Mouse (Mus musculus) kidney, postnatal 0 days (tissue): Measurements from ENCODE around the gene Abhd12. TPM values are rescaled to one million over a fixed set of nuclear protein-coding genes. Genes with fewer than 3 reads are reported as not detected.
A peak's percentile ranks its signal among the peaks of the same experiment; 100 is the strongest.

Experiments used
- ATAC-seq: fragments of 200-750 bp; cut with Nextera tagmentation; replicated peaks from 2 replicates; pipeline ENCODE4 v1.8.0; 2017; ENCODE audit warnings: low read depth, moderate number of reproducible peaks, moderate TSS enrichment, moderate library complexity; ENCODE audit not compliant: low FRiP score
- DNase-seq: peaks from one replicate; pipeline ENCODE4 v3.0.0-alpha.2; 2016; ENCODE audit warnings: low spot score
- H3K27ac ChIP-seq: fragments of 300-500 bp; sonication (generic); 2 replicates; pipeline ENCODE4 v1.5.1; 2014; ENCODE audit warnings: mild to moderate bottlenecking
- H3K27me3 ChIP-seq: fragments of 300-500 bp; sonication (generic); 2 replicates; pipeline ENCODE4 v1.6.1; 2014; ENCODE audit warnings: low read length, mixed read lengths; ENCODE audit not compliant: insufficient read depth
- H3K36me3 ChIP-seq: fragments of 300-500 bp; sonication (generic); 2 replicates; pipeline ENCODE4 v1.6.1; 2014; ENCODE audit warnings: low read length, mixed read lengths; ENCODE audit not compliant: insufficient read depth
- H3K4me1 ChIP-seq: fragments of 300-500 bp; sonication (generic); replicated peaks from 2 replicates; pipeline ENCODE4 v1.6.1; 2014; ENCODE audit warnings: antibody characterized with exemption, low read length, mixed read lengths; ENCODE audit not compliant: insufficient read depth
- H3K4me2 ChIP-seq: fragments of 300-500 bp; sonication (generic); 2 replicates; pipeline ENCODE4 v1.6.1; 2014; ENCODE audit warnings: mild to moderate bottlenecking, low read length, moderate library complexity, mixed read lengths
- H3K4me3 ChIP-seq: fragments of 300-500 bp; sonication (generic); replicated peaks from 2 replicates; pipeline ENCODE4 v1.5.1; 2014; ENCODE audit warnings: low read depth, low read length
- H3K9ac ChIP-seq: fragments of 300-500 bp; sonication (generic); 2 replicates; pipeline ENCODE4 v1.6.1; 2014; ENCODE audit warnings: low read depth, low read length
- H3K9me3 ChIP-seq: fragments of 300-500 bp; sonication (generic); replicated peaks from 2 replicates; pipeline ENCODE4 v1.6.1; 2016; ENCODE audit warnings: low read length, inconsistent platforms, mixed read lengths
- CTCF ChIP-seq: IDR thresholded peaks from 2 replicates; pipeline ENCODE4 v1.5.1; 2016; ENCODE audit warnings: antibody characterized with exemption, low read depth, mild to moderate bottlenecking, moderate library complexity
- WGBS: fragments of 180-500 bp; shearing (Covaris S2); extraction: QIAGEN DNeasy Blood & Tissue Kit; methylation state at CpG from one replicate; pipeline ENCODE4 v1.1.7; 2014; 5-methylcytosine and 5-hydroxymethylcytosine counted together
- polyA plus RNA-seq: library from polyadenylated mRNA; unstranded; fragments of >200 nt; fragmentation: Nextera tagmentation; extraction: Ambion mirVana; gene quantifications from 2 replicates; pipeline ENCODE4 v1.2.1, GENCODE M21; 2015

Abhd12 gene
- polyA plus RNA-seq, 1 experiment from 2014 or later: 71.3 TPM

- DNase-seq (no peak), ATAC-seq (no peak)
- Histone ChIP-seq H3K36me3 (peaks cover 29% of the 10 kb centered on the region), H3K4me3 (no peak overlapping the region), H3K4me2 (no peak overlapping the region), H3K9ac (no peak overlapping the region), H3K27ac (no peak overlapping the region), H3K27me3 (no peaks in the 10 kb centered on the region), H3K4me1 (no peaks in the 10 kb centered on the region), H3K9me3 (no peaks in the 10 kb centered on the region)
- 94% methylated on average over 4 of the region's 4 CpGs for WGBS
- TF ChIP-seq CTCF: no peak
Observed at GRCm38 (mm10) chr2:150835975-150836374, 68.6 kb downstream of the Abhd12 start.

DNA sequence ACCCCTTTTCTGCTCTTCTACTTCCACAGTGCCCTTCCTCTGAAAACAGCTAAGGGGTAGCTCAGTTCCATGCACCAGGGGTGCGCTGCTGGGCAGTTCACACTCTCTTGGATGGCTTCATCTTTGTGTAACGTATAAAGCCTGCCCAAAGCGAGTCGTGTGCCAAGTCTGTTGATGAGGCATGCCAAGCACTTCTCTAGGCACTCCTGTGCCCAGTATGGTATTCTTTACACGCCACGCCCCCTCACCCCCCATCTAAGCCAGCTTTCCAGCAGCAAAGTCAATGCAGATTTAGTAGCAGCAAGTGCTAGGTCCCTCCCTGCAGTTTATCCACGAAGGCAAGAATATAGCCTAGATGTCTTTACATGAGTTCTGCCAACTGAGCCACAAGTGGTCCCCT, 69.9 kb downstream of the Abhd12 start:
- Histone ChIP-seq H3K4me3 (no peak overlapping the region), H3K36me3 (peaks cover 41% of the 10 kb centered on the region), H3K27ac (no peak overlapping the region), H3K9me3 (no peaks in the 10 kb centered on the region), H3K4me1 (no peaks in the 10 kb centered on the region), H3K9ac (no peak overlapping the region), H3K4me2 (no peak overlapping the region), H3K27me3 (no peaks in the 10 kb centered on the region)
- DNase-seq: no peak
- no peak for ATAC-seq
- TF ChIP-seq CTCF: no peak
- 93% methylated on average over 7 of the region's 7 CpGs for WGBS

GRCm38 (mm10) chr2:150832029-150832428, 72.5 kb downstream of the Abhd12 start:
- no peak for ATAC-seq
- no peak overlapping the region for H3K4me3 ChIP-seq
- WGBS: 85% methylated on average over 7 of the region's 7 CpGs
- no peak overlapping the region for H3K4me2 ChIP-seq
- no peak overlapping the region for H3K9ac ChIP-seq
- peaks cover 40% of the 10 kb centered on the region for H3K36me3 ChIP-seq
- no peak overlapping the region for H3K27ac ChIP-seq
- H3K9me3 ChIP-seq: no peaks in the 10 kb centered on the region
- no peak for TF ChIP-seq CTCF
- no peak for DNase-seq
- no peaks in the 10 kb centered on the region for H3K27me3 ChIP-seq
- H3K4me1 ChIP-seq: no peaks in the 10 kb centered on the region

DNA sequence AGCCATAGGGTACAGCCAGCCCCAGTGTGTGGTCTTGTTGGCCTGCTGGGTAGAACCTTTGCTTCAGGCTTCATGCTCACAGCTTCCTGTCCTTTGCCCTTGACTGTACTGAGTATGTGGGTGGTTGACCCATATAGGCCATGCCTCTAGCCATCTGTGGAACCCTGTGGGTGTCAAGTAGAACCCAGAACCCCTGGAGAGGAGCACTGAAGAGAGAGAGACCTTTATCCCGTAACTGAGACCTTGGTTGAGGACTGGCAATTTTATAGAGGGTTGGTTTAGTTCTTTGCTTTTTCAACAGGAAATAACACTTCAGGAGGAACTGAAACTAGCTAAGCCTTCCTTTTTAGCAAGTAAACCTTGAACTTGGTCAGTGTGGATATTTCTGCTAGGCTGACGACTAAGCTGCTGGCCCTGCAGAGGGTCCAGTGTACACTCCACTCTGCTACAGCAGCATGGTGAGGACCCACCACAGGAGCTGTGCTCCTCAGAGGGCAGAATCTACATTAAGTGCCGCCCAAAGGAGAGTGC, 73.6 kb downstream of the Abhd12 start:
- H3K9me3 ChIP-seq: no peaks in the 10 kb centered on the region
- H3K36me3 ChIP-seq: peaks cover 49% of the 10 kb centered on the region
- 80% methylated on average over 3 of the region's 3 CpGs for WGBS

GRCm38 (mm10) chr2:150830011-150830410, 74.5 kb downstream of the Abhd12 start:
- ATAC-seq (no peak), DNase-seq (no peak)
- Histone ChIP-seq H3K27me3 (no peaks in the 10 kb centered on the region), H3K4me3 (no peak overlapping the region), H3K9ac (no peak overlapping the region), H3K36me3 (peaks cover 58% of the 10 kb centered on the region), H3K27ac (no peak overlapping the region), H3K9me3 (no peaks in the 10 kb centered on the region), H3K4me1 (no peaks in the 10 kb centered on the region), H3K4me2 (no peak overlapping the region)
- no peak for TF ChIP-seq CTCF
- 90% methylated on average over 2 of the region's 2 CpGs for WGBS

More for the DNA sequence above, 73.6 kb downstream of the Abhd12 start:
- Histone ChIP-seq H3K27me3 (no peaks in the 10 kb centered on the region), H3K4me1 (no peaks in the 10 kb centered on the region), H3K9ac (no peak overlapping the region), H3K4me2 (no peak overlapping the region), H3K27ac (no peak overlapping the region), H3K4me3 (no peak overlapping the region)
- no peak for TF ChIP-seq CTCF
- ATAC-seq (no peak), DNase-seq (no peak)

GRCm38 (mm10) chr2:150828654-150829053, 75.9 kb downstream of the Abhd12 start:
- DNase-seq (no peak), ATAC-seq (no peak)
- H3K27ac ChIP-seq: no peak overlapping the region
- H3K9me3 ChIP-seq: no peaks in the 10 kb centered on the region
- H3K4me3 ChIP-seq: no peak overlapping the region
- WGBS: 83% methylated on average over 4 of the region's 4 CpGs
- H3K4me1 ChIP-seq: no peaks in the 10 kb centered on the region
- H3K9ac ChIP-seq: no peak overlapping the region
- H3K27me3 ChIP-seq: no peaks in the 10 kb centered on the region
- H3K36me3 ChIP-seq: peaks cover 69% of the 10 kb centered on the region
- TF ChIP-seq CTCF: peak; percentile 25; the same call in 1 of the 2 replicates
- H3K4me2 ChIP-seq: no peak overlapping the region

GRCm38 (mm10) chr2:150828164-150828563, 76.4 kb downstream of the Abhd12 start:
- TF ChIP-seq CTCF: peak; percentile 47; the same call in 1 of the 2 replicates
- Histone ChIP-seq H3K9ac (no peak overlapping the region), H3K4me1 (no peaks in the 10 kb centered on the region), H3K9me3 (no peaks in the 10 kb centered on the region), H3K27me3 (no peaks in the 10 kb centered on the region), H3K36me3 (peaks cover 72% of the 10 kb centered on the region), H3K4me2 (no peak overlapping the region), H3K4me3 (no peak overlapping the region), H3K27ac (no peak overlapping the region)
- DNase-seq (peak; percentile 11), ATAC-seq (no peak)
- WGBS: 85% methylated on average over 3 of the region's 3 CpGs
